In the genomic region with DNA sequence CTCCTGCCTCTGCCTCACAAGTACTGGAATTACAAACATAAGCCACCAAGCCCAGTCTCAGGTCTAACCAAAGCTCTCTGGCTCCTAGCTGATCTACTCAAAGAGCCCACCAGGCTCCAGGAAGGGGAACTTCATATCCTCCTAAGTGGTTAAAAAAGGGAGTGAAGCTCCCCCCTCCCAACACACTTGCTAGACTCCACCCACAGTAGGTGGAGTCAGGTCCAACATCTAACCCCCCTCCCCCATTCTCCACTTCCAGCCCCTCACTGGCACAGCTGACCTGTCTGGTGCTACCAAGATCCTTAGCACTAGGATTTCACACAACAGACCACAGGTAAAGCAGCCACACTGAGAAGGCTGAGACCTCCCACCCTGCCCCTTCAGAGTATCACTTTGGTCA, we compare ENCODE assay signal across 31 mouse cellular contexts. TPM values are rescaled to one million over a fixed set of nuclear protein-coding genes. Genes with fewer than 3 reads are reported as not detected.
DNase-seq lines count a peak whose midpoint lies in the region; ATAC-seq and TF ChIP-seq lines count a peak whose summit lies in the region.
"Had no signal": no experiment of that assay in that cellular context is flagged by ENCODE, and none has a peak within 500 bp of the region (broad histone marks: within the 10 kb centered on the region; RNA-seq: fewer than 3 reads in every experiment).

No protein-coding gene starts in this region.

- peak overlapping the region; percentile 68 for H3K27ac ChIP-seq in liver, embryonic 13.5 days
- H3K27ac ChIP-seq in liver, embryonic 11.5 days (ENCODE audit: low read depth, low read length): no peak overlapping the region
- H3K27ac ChIP-seq in ES-Bruce4 (ENCODE audit: insufficient read depth, low read length): peak overlapping the region; percentile 25; the same call in 1 of the 2 replicates
- H3K27ac ChIP-seq: forebrain, embryonic 13.5 days; hindbrain, postnatal 0 days; left cerebral cortex, adult 2 months; macrophage had no signal

- H3K9ac ChIP-seq in liver, embryonic 13.5 days: no peak overlapping the region
- H3K9ac ChIP-seq in liver, embryonic 11.5 days (ENCODE audit: low read depth, low read length): no peak overlapping the region
- no peak overlapping the region for H3K9ac ChIP-seq in ES-Bruce4 (ENCODE audit: low read depth, poor library complexity, severe bottlenecking)
- H3K9ac ChIP-seq: forebrain, embryonic 13.5 days; heart, embryonic 12.5 days had no signal

- no peak for TF ChIP-seq CTCF in ES-Bruce4 (IDR thresholded peaks at IDR 0.05; ENCODE audit: low read depth, low read length)

- H3K4me1 ChIP-seq in liver, embryonic 13.5 days (replicated peaks): peaks cover 42% of the 10 kb centered on the region
- peaks cover 22% of the 10 kb centered on the region for H3K4me1 ChIP-seq in liver, embryonic 11.5 days (replicated peaks; ENCODE audit: control insufficient read depth, insufficient read depth, low read length)
- peaks cover 8% of the 10 kb centered on the region for H3K4me1 ChIP-seq in ES-Bruce4 (ENCODE audit: control insufficient read depth, insufficient read depth, low read length)

- TF ChIP-seq EP300 in ES-Bruce4 (IDR thresholded peaks at IDR 0.05; ENCODE audit: insufficient read depth, low read depth, low read length): no peak

- H3K4me3 ChIP-seq in liver, embryonic 13.5 days (replicated peaks): no peak overlapping the region
- no peak overlapping the region for H3K4me3 ChIP-seq in liver, embryonic 11.5 days (ENCODE audit: low read depth, low read length)
- no peak overlapping the region for H3K4me3 ChIP-seq in ES-Bruce4 (ENCODE audit: low read depth, low read length)
- H3K4me3 ChIP-seq: erythroblast, embryonic 14.5 days; forebrain, embryonic 13.5 days; heart, embryonic 12.5 days; left cerebral cortex, adult 2 months had no signal

- no peak for ATAC-seq in liver, embryonic 13.5 days (ENCODE audit: low read depth)
- no peak for ATAC-seq in liver, embryonic 11.5 days (replicated peaks; ENCODE audit: low FRiP score)
- 0 out of 2 replicates have a peak, but pooled peaks have one; percentile 18 for ATAC-seq in common myeloid progenitor, adult 5-6 weeks (replicated peaks; ENCODE audit: low read depth, poor library complexity, severe bottlenecking)
- ATAC-seq in megakaryocyte progenitor cell, adult 5-6 weeks (replicated peaks; ENCODE audit: poor library complexity): 0 out of 2 replicates have a peak, but pooled peaks have one; percentile 26
- no peak for ATAC-seq in inflammation-experienced regulatory T-cells, adult 6 months
- ATAC-seq: hindbrain, postnatal 0 days had no signal

- no peaks in the 10 kb centered on the region for H3K9me3 ChIP-seq in liver, embryonic 13.5 days (replicated peaks)
- no peaks in the 10 kb centered on the region for H3K9me3 ChIP-seq in liver, embryonic 11.5 days (ENCODE audit: control insufficient read depth, low read length)
- no peaks in the 10 kb centered on the region for H3K9me3 ChIP-seq in ES-Bruce4 (replicated peaks; ENCODE audit: control insufficient read depth, insufficient read depth, low read length, poor library complexity, severe bottlenecking)
- H3K9me3 ChIP-seq: forebrain, embryonic 13.5 days; G1E; heart, embryonic 12.5 days had no signal

- no peak overlapping the region for H3K4me2 ChIP-seq in liver, embryonic 13.5 days
- H3K4me2 ChIP-seq in liver, embryonic 11.5 days: no peak overlapping the region; the same call in 1 of the 2 replicates
- H3K4me2 ChIP-seq: forebrain, embryonic 13.5 days; heart, embryonic 12.5 days; midbrain, embryonic 11.5 days had no signal

- no peak for TF ChIP-seq POLR2A in ES-Bruce4 (IDR thresholded peaks at IDR 0.05; ENCODE audit: insufficient read depth, low read length)

- peaks cover 28% of the 10 kb centered on the region for H3K27me3 ChIP-seq in liver, embryonic 13.5 days
- peaks cover 3% of the 10 kb centered on the region; the same call in 1 of the 2 replicates for H3K27me3 ChIP-seq in liver, embryonic 11.5 days (replicated peaks; ENCODE audit: control insufficient read depth, insufficient read depth, low read length)
- no peaks in the 10 kb centered on the region for H3K27me3 ChIP-seq in ES-Bruce4 (ENCODE audit: control insufficient read depth, insufficient read depth, low read length, poor library complexity, severe bottlenecking)

- H3K36me3 ChIP-seq in liver, embryonic 13.5 days: no peaks in the 10 kb centered on the region
- H3K36me3 ChIP-seq in liver, embryonic 11.5 days (ENCODE audit: control insufficient read depth, insufficient read depth, low read length): no peaks in the 10 kb centered on the region
- peaks cover 8% of the 10 kb centered on the region for H3K36me3 ChIP-seq in ES-Bruce4 (ENCODE audit: control insufficient read depth, insufficient read depth, low read length, poor library complexity, severe bottlenecking)
- H3K36me3 ChIP-seq: G1E; heart, embryonic 12.5 days had no signal

- DNase-seq in liver, embryonic 13.5 days: no peak
- no peak for DNase-seq in liver, embryonic 11.5 days (ENCODE audit: low spot score)
- DNase-seq in heart, adult 9 months (ENCODE audit: low spot score in 2 of 2): no peak
- DNase-seq in kidney, postnatal 14 days: no peak
- DNase-seq: adrenal gland, postnatal 25 days; cerebellum, adult 11-12 months; cerebellum, postnatal 36 days; gastrocnemius, postnatal 25 days; heart, postnatal 14 days; kidney, adult 9 months; layer of hippocampus, adult 9-11 months; right cerebral cortex, adult 18-20 months; thymus, adult 18-20 months; thymus, postnatal 4 days had no signal

RNA-seq across cellular contexts. Expression of a gene that starts 10.3 kb away (rescaled TPM):
- 1.4 and 1.6 TPM in 2 replicates for polyA plus RNA-seq in liver, embryonic 13.5 days (2015; fragmentation: Nextera tagmentation; extraction: Ambion mirVana)
- 2.6 and 3.1 TPM in 2 replicates for polyA plus RNA-seq in liver, embryonic 11.5 days (2014; fragmentation: Nextera tagmentation; extraction: Ambion mirVana)
- polyA plus RNA-seq in ES-Bruce4 (2011; ENCODE audit: insufficient read depth, insufficient read length, low read depth, missing spikeins): 120 and 122 TPM in 2 replicates
- 0.09 TPM in 1 of 2 replicates, not detected in the other for total RNA-seq in common myeloid progenitor, adult 5-6 weeks (2017)
- total RNA-seq in megakaryocyte progenitor cell, adult 5-6 weeks (2015): 0.02 TPM in 1 of 2 replicates, not detected in the other
- not detected in 2 replicates for total RNA-seq in megakaryocyte progenitor cell, adult 5-6 weeks (2017)
- under 1 TPM in 1 of 3 experiments, not detected in 2; 0.04 TPM for polyA plus RNA-seq in inflammation-experienced regulatory T-cells, adult 6 months (2017; shearing (Covaris generic))
- total RNA-seq: gastrocnemius, postnatal 25 days; heart, postnatal 14 days; liver, adult 2 months had no signal
- polyA plus RNA-seq: erythroblast, embryonic 14.5 days; G1E; liver, adult 2 months; macrophage; small intestine, adult 2 months had no signal

RNA-seq across cellular contexts. Expression of a gene that starts 38.3 kb away (rescaled TPM):
- not detected in 2 replicates for polyA plus RNA-seq in liver, embryonic 13.5 days (2015; fragmentation: Nextera tagmentation; extraction: Ambion mirVana)
- polyA plus RNA-seq in liver, embryonic 11.5 days (2014; fragmentation: Nextera tagmentation; extraction: Ambion mirVana): 0.30 TPM in 1 of 2 replicates, not detected in the other
- polyA plus RNA-seq in ES-Bruce4 (2011; ENCODE audit: insufficient read depth, insufficient read length, low read depth, missing spikeins): not detected in 2 replicates
- not detected in 2 replicates for total RNA-seq in common myeloid progenitor, adult 5-6 weeks (2017)
- total RNA-seq in megakaryocyte progenitor cell, adult 5-6 weeks (2015): not detected in 2 replicates
- not detected in 2 replicates for total RNA-seq in megakaryocyte progenitor cell, adult 5-6 weeks (2017)
- not detected for polyA plus RNA-seq in inflammation-experienced regulatory T-cells, adult 6 months (2017; shearing (Covaris generic))
- total RNA-seq: adrenal gland, postnatal 25 days; G1E; gastrocnemius, postnatal 25 days; heart, postnatal 14 days; hindbrain, postnatal 0 days; left cerebral cortex, adult 2 months; left cerebral cortex, postnatal 4 days; liver, adult 2 months had no signal
- polyA plus RNA-seq: C2C12; embryonic facial prominence, embryonic 11.5 days; erythroblast, embryonic 14.5 days; forebrain, embryonic 13.5 days; G1E; hindbrain, postnatal 0 days; liver, adult 2 months; macrophage; midbrain, embryonic 11.5 days; small intestine, adult 2 months had no signal

RNA-seq across cellular contexts. Expression of a gene that starts 49.1 kb away (rescaled TPM):
- polyA plus RNA-seq in liver, embryonic 13.5 days (2015; fragmentation: Nextera tagmentation; extraction: Ambion mirVana): not detected in 2 replicates
- polyA plus RNA-seq in liver, embryonic 11.5 days (2014; fragmentation: Nextera tagmentation; extraction: Ambion mirVana): not detected in 2 replicates
- 0.57 and 1.4 TPM in 2 replicates for polyA plus RNA-seq in ES-Bruce4 (2011; ENCODE audit: insufficient read depth, insufficient read length, low read depth, missing spikeins)
- total RNA-seq in common myeloid progenitor, adult 5-6 weeks (2017): not detected in 2 replicates
- not detected in 2 replicates for total RNA-seq in megakaryocyte progenitor cell, adult 5-6 weeks (2015)
- total RNA-seq in megakaryocyte progenitor cell, adult 5-6 weeks (2017): not detected in 2 replicates
- 10 to 100 TPM; 16.1 to 24.9 (median 17.5) TPM for polyA plus RNA-seq in inflammation-experienced regulatory T-cells, adult 6 months (2017; shearing (Covaris generic))
- total RNA-seq: adrenal gland, postnatal 25 days; G1E; gastrocnemius, postnatal 25 days; hindbrain, postnatal 0 days; left cerebral cortex, adult 2 months; left cerebral cortex, postnatal 4 days had no signal
- polyA plus RNA-seq: C2C12; embryonic facial prominence, embryonic 11.5 days; erythroblast, embryonic 14.5 days; forebrain, embryonic 13.5 days; G1E; heart, embryonic 12.5 days; hindbrain, postnatal 0 days; macrophage; midbrain, embryonic 11.5 days had no signal

Comparison
In these comparisons a context has a peak if more than half of its experiments do, and no peak if none do; other contexts are left out.
1. ATAC-seq: peak in common myeloid progenitor, adult 5-6 weeks (single experiment) and megakaryocyte progenitor cell, adult 5-6 weeks (single experiment); none in liver, embryonic 13.5 days (single experiment), liver, embryonic 11.5 days (single experiment) and inflammation-experienced regulatory T-cells, adult 6 months (single experiment).
2. RNA of a gene that starts 10.3 kb away (polyA plus RNA-seq): 120 to 122 TPM in ES-Bruce4; 2.6 to 3.1 TPM in liver, embryonic 11.5 days, 1.4 to 1.6 TPM in liver, embryonic 13.5 days and 0.04 TPM in inflammation-experienced regulatory T-cells, adult 6 months; every median in the first group is over 10 times any median in the second.